24 mouse cellular contexts compared by ENCODE assay signal in genomic region chr10:97446486-97446885, GRCm38 (mm10). TPM values are rescaled to one million over a fixed set of nuclear protein-coding genes. Genes with fewer than 3 reads are reported as not detected.
"Had no signal": no experiment of that assay in that cellular context is flagged by ENCODE, and none has a peak within 500 bp of the region (broad histone marks: within the 10 kb centered on the region; RNA-seq: fewer than 3 reads in every experiment).

No protein-coding gene starts in this region.

- H3K4me3 ChIP-seq: heart, embryonic 10.5 days; heart, embryonic 12.5 days; hindbrain, embryonic 10.5 days; hindbrain, embryonic 12.5 days; intestine, embryonic 15.5 days; left cerebral cortex, adult 2 months; limb, embryonic 13.5 days; limb, embryonic 15.5 days; liver, embryonic 12.5 days had no signal

- ATAC-seq: hindbrain, embryonic 16.5 days; inflammation-experienced regulatory T-cells, adult 6 months; intestine, embryonic 15.5 days; intestine, postnatal 0 days; liver, embryonic 12.5 days had no signal

- DNase-seq: gastrocnemius, postnatal 25 days; heart, adult 18-20 months; heart, postnatal 10 days; heart, postnatal 4 days; kidney, adult 18-20 months; kidney, adult 8-10 months; kidney, postnatal 10 days; kidney, postnatal 25 days; layer of hippocampus, adult 9-11 months had no signal

- H3K27ac ChIP-seq: heart, embryonic 10.5 days; hindbrain, embryonic 10.5 days; hindbrain, embryonic 12.5 days; hindbrain, embryonic 14.5 days; intestine, embryonic 15.5 days; left cerebral cortex, adult 2 months; limb, embryonic 13.5 days; limb, embryonic 15.5 days; liver, embryonic 12.5 days; liver, embryonic 14.5 days had no signal

- H3K4me1 ChIP-seq: heart, embryonic 10.5 days; heart, embryonic 12.5 days; hindbrain, embryonic 10.5 days; hindbrain, embryonic 12.5 days; intestine, embryonic 15.5 days; limb, embryonic 13.5 days; limb, embryonic 15.5 days; liver, embryonic 12.5 days had no signal

RNA-seq across cellular contexts. Expression of gene Dcn, which starts 32.9 kb away (rescaled TPM):
- total RNA-seq: granulocyte monocyte progenitor cell, adult 5-6 weeks had no signal
- polyA plus RNA-seq: inflammation-experienced regulatory T-cells, adult 6 months had no signal
